Mouse (Mus musculus): ENCODE data around the gene Lsm14a.

Lsm14a gene

DNA sequence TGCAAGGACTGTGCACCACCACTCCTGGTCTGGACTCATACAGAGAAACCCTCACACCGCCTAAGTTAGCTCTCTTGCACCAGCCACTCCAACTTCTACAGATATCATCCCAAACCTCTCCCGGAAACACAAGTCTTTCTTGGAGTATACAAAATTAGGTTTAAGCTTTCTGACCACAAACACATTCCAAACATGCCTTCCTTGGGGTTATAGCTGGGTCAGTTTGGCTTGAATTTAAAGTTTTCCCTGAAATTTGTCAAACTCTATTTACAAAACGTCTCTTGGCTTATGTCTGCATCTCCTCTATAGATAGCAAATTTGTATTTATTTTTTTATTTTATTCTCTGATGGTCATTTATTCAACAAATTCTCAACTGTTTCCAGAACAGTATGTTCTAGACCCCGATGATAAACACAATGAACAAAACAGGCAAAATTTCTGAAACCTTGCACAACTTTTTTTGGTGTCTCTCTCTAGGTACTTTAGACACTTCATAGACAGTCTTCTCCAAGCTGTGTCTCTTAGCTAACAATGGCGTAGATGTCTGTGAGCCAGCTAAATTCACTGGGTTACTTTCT, 83.8 kb downstream of the Lsm14a start:
- DNase-seq = no peak

GRCm38 (mm10) chr7:34308586-34308985, 84.5 kb downstream of the Lsm14a start:
- DNase-seq = no peak

- no peak for DNase-seq
Observed at GRCm38 (mm10) chr7:34305454-34305853, 87.7 kb downstream of the Lsm14a start.

- no peak for DNase-seq
Observed at GRCm38 (mm10) chr7:34302651-34303050, 90.5 kb downstream of the Lsm14a start.

DNA sequence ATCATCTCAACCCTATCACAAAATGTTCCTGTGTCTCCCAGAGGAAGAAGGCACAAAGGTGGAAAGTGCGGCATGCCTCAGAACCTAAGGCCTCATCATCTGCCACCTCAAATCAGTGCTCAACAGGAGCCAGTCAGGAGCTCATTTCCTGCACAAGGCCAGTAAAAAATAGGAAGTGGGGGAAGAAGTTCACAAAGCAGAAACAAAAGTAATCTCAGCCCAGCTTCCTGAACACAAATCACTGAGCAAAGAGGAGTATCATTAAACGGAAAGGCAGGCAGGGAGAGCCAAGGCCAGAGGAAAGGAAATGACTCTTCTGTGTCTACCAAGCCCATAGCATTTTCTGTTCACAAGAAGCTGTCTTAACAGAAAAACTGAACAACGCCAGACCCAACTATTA, 91.2 kb downstream of the Lsm14a start:
- DNase-seq = no peak

DNA sequence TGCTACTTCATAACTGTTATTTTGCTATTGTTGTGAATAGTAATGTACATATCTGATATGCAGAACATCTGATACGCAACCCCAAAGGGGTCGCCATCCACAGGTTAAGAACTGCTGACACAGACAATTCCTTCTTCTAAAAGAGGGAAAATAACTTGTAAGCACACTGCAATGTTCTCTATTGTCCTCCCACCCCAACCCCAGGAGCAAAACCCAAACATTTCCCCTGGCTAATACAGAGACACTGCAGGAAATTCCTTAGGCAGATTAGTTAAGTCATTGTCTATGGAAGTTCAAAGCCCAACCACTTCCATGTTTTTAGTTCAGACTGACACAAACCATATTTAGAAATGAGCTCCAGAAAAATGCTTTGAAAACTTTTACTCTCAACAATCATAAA, 94.3 kb downstream of the Lsm14a start:
- no peak for DNase-seq

GRCm38 (mm10) chr7:34296124-34296523, 97.0 kb downstream of the Lsm14a start:
- DNase-seq = no peak

Measured in spleen, adult 18-20 months (tissue).